Mouse (Mus musculus): Measurements from ENCODE around the gene Ppp3r1.
"Not testable (repeated sequence)": the region's sequence is repeated elsewhere in the genome, so short reads cannot be mapped to it uniquely, and the experiment has no call there.

Ppp3r1 gene

GRCm38 (mm10) chr11:17200936-17201335, 41.9 kb downstream of the Ppp3r1 start:
- DNase-seq = no peak

- DNase-seq = no peak
Observed at GRCm38 (mm10) chr11:17202481-17202880, 43.4 kb downstream of the Ppp3r1 start.

GRCm38 (mm10) chr11:17211258-17212140, 52.4 kb downstream of the Ppp3r1 start, which contains the start of gene Pno1:
TSS of gene Pno1 (minus strand) at chr11:17211568.
- peak; percentile 96 to 98 for DNase-seq

GRCm38 (mm10) chr11:17212141-17212495, 53.1 kb downstream of the Ppp3r1 start:
- no peak for DNase-seq

- no peak for DNase-seq
Observed at GRCm38 (mm10) chr11:17212903-17213509, 53.9 kb downstream of the Ppp3r1 start.

GRCm38 (mm10) chr11:17215475-17215874, 56.4 kb downstream of the Ppp3r1 start:
- no peak for DNase-seq

- no peak for DNase-seq
Observed at GRCm38 (mm10) chr11:17221126-17221525, 62.1 kb downstream of the Ppp3r1 start.

GRCm38 (mm10) chr11:17232792-17233191, 73.7 kb downstream of the Ppp3r1 start:
- no peak for DNase-seq

- DNase-seq = no peak
Observed at GRCm38 (mm10) chr11:17236449-17237037, 77.5 kb downstream of the Ppp3r1 start.

- DNase-seq = not testable (repeated sequence)
Observed at GRCm38 (mm10) chr11:17238598-17238997, 79.5 kb downstream of the Ppp3r1 start.

- DNase-seq = no peak
Observed at GRCm38 (mm10) chr11:17248715-17249114, 89.7 kb downstream of the Ppp3r1 start.
